Mouse (Mus musculus) skeletal muscle tissue, postnatal 0 days (tissue): Measurements from ENCODE around the gene Lrwd1. TPM values are rescaled to one million over a fixed set of nuclear protein-coding genes. Genes with fewer than 3 reads are reported as not detected.

Experiments
- microRNA-seq, 2 experiments: library from miRNA; unstranded; fragments of <30 nt; microRNA quantifications; one replicate each; pipeline ENCODE4; 2016
- polyA plus RNA-seq: library from polyadenylated mRNA; unstranded; fragments of >200 nt; fragmentation: Nextera tagmentation; extraction: Ambion mirVana; gene quantifications from 2 replicates; pipeline ENCODE4 v1.2.1, GENCODE M21; 2015

Gene Lrwd1
- polyA plus RNA-seq, result 10.9 and 11.0 TPM in 2 replicates

DNA sequence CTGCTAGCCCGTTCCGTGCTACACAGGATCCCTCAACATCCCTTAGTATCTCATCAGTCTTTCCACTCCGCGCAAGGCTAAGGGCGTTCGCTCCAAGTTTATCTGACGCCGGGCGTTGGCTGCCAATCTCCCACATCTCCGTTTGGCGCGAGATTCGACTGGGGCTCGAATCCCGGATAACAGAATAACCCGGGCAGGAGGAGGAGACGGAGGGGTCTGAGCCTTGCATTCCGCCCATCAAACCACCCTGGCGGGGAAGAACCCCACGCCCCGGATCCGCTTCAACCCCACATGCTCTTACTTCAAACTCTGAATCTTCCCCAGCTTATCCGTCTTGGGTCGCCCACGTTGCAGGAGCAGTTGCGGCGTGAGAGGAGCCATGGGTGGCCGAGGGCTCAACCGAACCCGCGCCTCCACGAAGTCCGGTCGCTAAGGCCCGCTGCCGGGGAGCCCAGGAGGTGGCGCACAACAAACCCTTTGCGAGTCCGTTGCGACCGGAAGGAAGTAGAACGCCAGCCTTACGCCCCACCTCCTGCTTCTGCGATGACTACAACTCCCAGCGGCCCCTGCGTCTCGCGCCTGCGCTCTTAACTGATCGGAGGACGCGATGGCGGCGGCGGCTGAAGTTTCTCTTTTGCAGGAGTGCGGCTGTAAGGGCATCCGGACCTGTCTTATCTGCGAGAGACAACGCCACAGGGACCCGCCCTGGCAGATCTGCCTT, at the start of gene Lrwd1, which contains the start of gene Alkbh4:
Lrwd1 (minus strand) TSS at position 504 of the 721 bp plus-strand sequence.
Alkbh4 (plus strand) TSS at position 576 of the 721 bp plus-strand sequence.

DNA sequence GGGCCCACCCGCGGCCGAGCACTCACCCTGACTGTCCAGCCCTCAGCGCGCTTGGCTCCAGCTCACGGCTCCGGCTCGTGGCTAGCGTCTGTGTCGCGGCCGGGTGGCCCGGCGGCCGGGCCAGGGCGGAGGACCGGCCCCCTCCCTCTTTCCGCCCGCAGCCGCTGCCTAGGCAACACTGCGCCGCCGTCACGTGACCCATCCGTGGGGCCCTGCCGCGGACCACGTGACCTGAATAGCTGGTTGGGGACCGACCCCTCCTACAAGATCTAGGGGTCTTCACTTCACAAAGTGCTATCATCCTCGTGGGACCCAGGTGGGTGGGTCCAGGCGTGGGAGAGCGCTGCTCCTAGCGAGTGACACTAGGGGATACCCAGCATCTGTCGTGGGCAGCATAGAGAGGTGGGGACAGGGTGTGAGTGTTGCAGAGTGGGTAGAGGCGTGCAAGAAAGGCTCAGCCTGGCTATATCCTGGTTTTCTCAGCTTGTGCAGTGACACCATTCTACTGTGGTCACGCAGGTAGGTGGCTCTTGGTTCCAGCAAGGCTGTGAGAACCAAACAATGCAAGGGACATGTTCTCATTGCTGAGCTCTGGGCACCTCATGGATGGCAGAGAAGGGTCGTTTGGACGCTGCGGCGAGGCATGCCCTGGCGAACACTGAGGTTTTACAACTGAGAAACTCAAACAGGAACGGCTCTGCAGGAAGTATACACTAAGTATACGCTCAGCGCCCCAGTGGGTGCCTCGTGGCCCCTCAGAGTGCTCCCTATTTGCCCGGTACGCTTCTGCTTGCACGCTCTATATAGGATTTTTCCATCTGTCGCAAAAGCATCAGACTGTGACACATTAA, 34.9 kb upstream of the Lrwd1 start, which contains the start of gene Orai2:
Orai2 (minus strand) TSS at position 202 of the 851 bp plus-strand sequence.

DNA sequence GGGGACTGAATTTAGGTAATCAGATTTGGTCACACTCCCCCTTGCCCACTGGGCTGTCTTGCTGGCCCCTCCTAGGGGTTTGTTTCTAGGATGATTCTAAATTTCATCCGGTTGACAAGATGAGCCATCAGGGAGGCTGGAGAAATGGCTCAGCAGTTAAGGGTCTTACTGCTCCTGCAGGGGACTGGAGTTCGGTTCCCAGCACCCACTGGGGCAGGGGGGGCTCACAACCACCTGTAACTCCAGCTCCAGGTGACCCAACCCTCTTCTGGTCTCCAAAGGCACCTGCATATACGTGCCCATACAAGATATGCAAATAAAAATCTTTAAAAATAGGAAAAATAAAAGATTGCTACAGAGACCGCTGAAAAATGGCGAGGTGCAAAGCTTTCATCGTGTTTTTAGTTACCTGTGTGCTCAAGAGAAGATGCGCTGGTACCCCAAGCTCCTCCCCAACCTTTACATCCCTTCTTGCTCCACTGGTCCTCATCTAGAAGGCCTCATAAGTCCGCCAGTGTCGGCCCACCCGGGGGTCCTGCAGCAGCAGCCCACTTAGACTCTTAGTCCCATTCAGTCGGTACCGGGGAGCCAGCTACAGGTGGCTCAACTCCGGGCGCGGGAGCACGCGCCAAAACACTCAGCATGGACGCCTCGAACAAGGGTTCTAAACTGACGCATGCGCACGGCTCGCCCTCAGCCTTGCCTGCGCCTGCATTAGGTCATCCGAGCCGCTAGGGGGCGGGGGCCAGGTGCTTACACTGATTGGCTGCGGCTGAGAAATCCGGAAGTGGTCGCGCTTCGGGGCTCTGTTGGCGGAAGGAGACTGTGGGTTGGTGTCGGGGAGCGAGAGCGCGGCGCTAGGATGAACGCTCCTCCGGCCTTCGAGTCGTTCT, 19.7 kb downstream of the Lrwd1 start, which contains the start of gene Polr2j:
Polr2j (plus strand) TSS at position 741 of the 893 bp plus-strand sequence.

DNA sequence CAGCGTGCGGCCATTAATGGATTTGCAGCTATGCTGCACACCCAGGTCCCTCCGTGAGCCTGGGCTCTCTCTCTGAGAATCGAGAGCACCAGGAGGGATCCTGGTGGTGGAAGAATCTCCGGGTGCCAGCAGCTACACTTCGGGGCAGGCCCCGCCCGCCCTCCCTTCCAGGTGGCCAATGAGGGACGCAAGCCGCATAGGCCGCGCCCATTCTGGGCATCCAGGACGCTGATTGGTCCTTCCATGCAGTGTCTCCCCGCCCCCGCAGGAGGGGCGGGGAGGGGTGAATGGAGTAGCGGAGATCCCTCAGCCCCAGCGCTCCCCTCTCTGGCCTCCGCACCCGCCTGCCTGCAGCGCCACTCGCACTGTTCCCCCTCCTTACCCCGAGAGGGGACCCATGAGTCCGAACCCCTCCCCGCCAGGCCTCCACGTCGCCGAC, 52.2 kb downstream of the Lrwd1 start, which contains the start of gene Rasa4:
Rasa4 (plus strand) TSS at position 248 of the 439 bp plus-strand sequence.

Small RNA genes within 50 kb of the gene (microRNA-seq; reads per million reads assigned to microRNA genes)
- 0.21 to 0.51 reads per million in 2 experiments for gene Mir7035

Other genes starting within 250 kb of the Lrwd1 start
- gene Hspb1, start 248.2 kb downstream of the Lrwd1 start, polyA plus RNA-seq, result 1,579 and 2,380 TPM in 2 replicates
- 196 and 198 TPM in 2 replicates for gene Ywhag, start 201.5 kb downstream of the Lrwd1 start, polyA plus RNA-seq
- 1.9 and 2.0 TPM in 2 replicates for gene Ssc4d, start 161.5 kb downstream of the Lrwd1 start, polyA plus RNA-seq
- 0.18 TPM in 1 of 2 replicates, not detected in the other for gene Zp3, start 156.0 kb downstream of the Lrwd1 start, polyA plus RNA-seq
- gene Dtx2, start 141.3 kb downstream of the Lrwd1 start, polyA plus RNA-seq, result 14.3 and 18.6 TPM in 2 replicates
- gene Upk3b, start 97.6 kb downstream of the Lrwd1 start, polyA plus RNA-seq, result 0.18 TPM in 1 of 2 replicates, not detected in the other
- 0.17 and 0.19 TPM in 2 replicates for gene Upk3bl, start 81.6 kb downstream of the Lrwd1 start, polyA plus RNA-seq
- 3.7 and 4.8 TPM in 2 replicates for gene Rasa4, start 52.2 kb downstream of the Lrwd1 start, polyA plus RNA-seq
- gene Polr2j, start 19.4 kb downstream of the Lrwd1 start, polyA plus RNA-seq, result 149 and 156 TPM in 2 replicates
- 9.3 and 9.4 TPM in 2 replicates for gene Alkbh4, start 72 bp upstream of the Lrwd1 start, polyA plus RNA-seq
- 5.5 and 7.7 TPM in 2 replicates for gene Orai2, start 34.6 kb upstream of the Lrwd1 start, polyA plus RNA-seq
- gene Prkrip1, start 62.9 kb upstream of the Lrwd1 start, polyA plus RNA-seq, result 36.6 and 43.1 TPM in 2 replicates
- gene Sh2b2, start 110.5 kb upstream of the Lrwd1 start, polyA plus RNA-seq, result 8.7 and 14.3 TPM in 2 replicates